Mouse (Mus musculus): Measurements from ENCODE around the gene Ubac1. TPM values are rescaled to one million over a fixed set of nuclear protein-coding genes. Genes with fewer than 3 reads are reported as not detected.

The Ubac1 gene
- polyA plus RNA-seq, 1 experiment, result 78.7 TPM

DNA sequence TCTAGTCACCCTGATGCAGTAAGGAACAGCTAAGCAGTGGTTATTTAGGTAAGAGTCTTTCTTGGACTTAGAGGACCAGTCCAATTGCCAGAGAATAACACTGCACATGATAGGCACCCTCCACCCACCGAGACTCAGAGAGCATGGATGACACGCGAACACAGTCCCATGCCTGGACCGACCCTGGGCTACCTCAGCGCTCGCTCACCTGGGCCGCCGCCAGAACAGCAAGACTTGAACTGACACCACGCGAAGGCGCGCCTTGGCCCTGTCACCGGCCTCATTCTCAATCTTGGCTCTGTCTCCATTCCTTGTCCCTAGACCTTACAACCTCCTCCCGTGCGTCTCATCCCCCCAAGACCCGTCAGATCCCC is 39.5 kb downstream of the Ubac1 start:
- H3K27ac ChIP-seq (ENCODE audit: insufficient read depth, low read length), result no peak overlapping the region
- H3K4me3 ChIP-seq (ENCODE audit: insufficient read depth, low read length), result peak overlapping the region; percentile 80
- peaks cover 14% of the 10 kb centered on the region; the same call in 1 of the 2 replicates for H3K4me1 ChIP-seq (ENCODE audit: control insufficient read depth, insufficient read depth, low read length)
- TF ChIP-seq POLR2A (IDR thresholded peaks at IDR 0.05; ENCODE audit: low read depth, low read length), result no peak
- TF ChIP-seq CTCF (IDR thresholded peaks at IDR 0.05; ENCODE audit: borderline replicate concordance, insufficient read depth, low read length), result no peak

DNA sequence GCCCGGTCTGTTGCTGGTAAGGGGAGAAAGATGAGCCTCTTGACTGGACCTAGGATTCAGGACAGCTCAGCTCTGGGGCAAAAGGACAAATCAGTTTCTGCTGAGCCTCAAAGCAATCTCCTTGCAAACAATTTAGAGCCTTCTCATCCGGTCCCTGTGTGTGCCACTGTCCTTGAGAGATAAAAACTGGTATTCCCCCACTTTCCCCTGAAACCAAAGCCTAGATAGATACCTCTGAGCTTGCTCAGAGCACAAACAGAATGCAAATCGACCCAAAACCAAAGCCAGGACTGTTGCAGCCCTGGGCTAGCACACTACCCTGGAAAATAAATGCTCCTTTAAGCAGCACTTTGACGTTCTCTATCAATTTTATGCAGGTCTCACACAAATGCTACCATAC is 42.5 kb downstream of the Ubac1 start:
- H3K4me3 ChIP-seq (ENCODE audit: insufficient read depth, low read length), result no peak overlapping the region
- peaks cover 14% of the 10 kb centered on the region; the same call in 1 of the 2 replicates for H3K4me1 ChIP-seq (ENCODE audit: control insufficient read depth, insufficient read depth, low read length)
- H3K27ac ChIP-seq (ENCODE audit: insufficient read depth, low read length), result 0 out of 2 replicates have a peak overlapping the region, but pooled peaks have one; percentile 15
- TF ChIP-seq POLR2A (IDR thresholded peaks at IDR 0.05; ENCODE audit: low read depth, low read length) (no peak), CTCF (IDR thresholded peaks at IDR 0.05; ENCODE audit: borderline replicate concordance, insufficient read depth, low read length) (no peak)

DNA sequence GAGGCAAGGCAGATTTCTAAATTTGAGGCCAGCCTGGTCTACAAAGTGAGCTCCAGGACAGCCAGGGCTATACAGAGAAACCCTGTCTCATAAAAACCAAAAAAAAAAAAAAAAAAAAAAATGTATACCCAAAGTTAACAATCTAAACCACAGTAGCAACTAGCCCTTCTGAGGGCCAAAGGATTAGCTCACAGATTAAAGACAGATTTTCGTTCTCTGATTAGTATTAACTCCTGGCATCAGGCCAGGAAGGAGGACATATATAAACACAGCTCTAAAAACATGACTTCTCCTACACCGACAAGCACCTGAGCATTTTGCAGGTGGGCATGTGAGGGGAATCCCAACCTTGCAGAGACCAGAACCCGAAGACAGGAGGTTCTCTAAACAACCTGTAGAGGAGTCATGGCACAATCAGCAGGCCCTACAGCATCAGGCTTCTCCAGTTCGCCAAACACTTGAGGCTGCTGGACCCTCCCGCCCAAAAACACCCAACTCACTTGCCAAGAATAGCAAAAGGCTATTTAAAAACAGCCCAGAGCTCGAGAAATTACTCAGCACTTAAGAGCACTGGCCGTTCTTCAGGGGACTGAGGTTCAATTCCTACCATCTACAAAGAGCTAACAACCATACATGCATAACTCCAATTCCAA is 43.8 kb downstream of the Ubac1 start:
- Histone ChIP-seq H3K4me1 (ENCODE audit: control insufficient read depth, insufficient read depth, low read length) (peaks cover 24% of the 10 kb centered on the region), H3K27ac (ENCODE audit: insufficient read depth, low read length) (0 out of 2 replicates have a peak overlapping the region, but pooled peaks have one; percentile 15), H3K4me3 (ENCODE audit: insufficient read depth, low read length) (no peak overlapping the region)
- no peak for TF ChIP-seq CTCF (IDR thresholded peaks at IDR 0.05; ENCODE audit: borderline replicate concordance, insufficient read depth, low read length)
- no peak for TF ChIP-seq POLR2A (IDR thresholded peaks at IDR 0.05; ENCODE audit: low read depth, low read length)

DNA sequence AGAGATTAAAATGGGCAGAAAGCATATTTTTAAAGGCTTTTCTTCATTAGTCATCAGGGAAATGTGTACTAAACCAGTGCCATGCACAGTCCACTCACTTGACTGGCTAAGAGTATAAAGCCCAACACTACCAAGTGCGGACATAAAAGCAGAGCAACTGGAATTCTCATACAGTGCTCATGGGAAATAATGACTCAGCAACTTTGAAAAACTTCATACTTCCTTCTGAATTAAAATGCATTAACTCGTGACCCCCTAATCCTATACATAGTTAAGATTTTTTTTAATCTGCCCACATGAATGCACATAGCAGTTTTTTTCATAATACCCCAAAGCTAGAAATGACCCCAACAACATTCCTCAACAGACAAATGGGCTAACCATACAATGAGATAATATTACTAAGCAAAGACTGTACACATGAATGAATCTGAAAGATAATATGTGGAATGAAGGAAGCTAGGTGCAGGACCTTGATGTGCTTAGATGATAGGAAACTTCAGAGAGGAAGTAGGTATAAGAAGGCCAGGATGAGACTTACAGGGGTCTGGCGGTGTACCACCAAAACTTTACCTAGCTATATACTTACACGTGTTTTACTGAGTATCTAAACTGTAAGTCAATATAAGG is 46.3 kb downstream of the Ubac1 start:
- TF ChIP-seq CTCF (IDR thresholded peaks at IDR 0.05; ENCODE audit: borderline replicate concordance, insufficient read depth, low read length), result no peak
- no peak for TF ChIP-seq POLR2A (IDR thresholded peaks at IDR 0.05; ENCODE audit: low read depth, low read length)
- Histone ChIP-seq H3K4me3 (ENCODE audit: insufficient read depth, low read length) (no peak overlapping the region), H3K27ac (ENCODE audit: insufficient read depth, low read length) (peak overlapping the region; percentile 9; the same call in 1 of the 2 replicates), H3K4me1 (ENCODE audit: control insufficient read depth, insufficient read depth, low read length) (peaks cover 32% of the 10 kb centered on the region)

DNA sequence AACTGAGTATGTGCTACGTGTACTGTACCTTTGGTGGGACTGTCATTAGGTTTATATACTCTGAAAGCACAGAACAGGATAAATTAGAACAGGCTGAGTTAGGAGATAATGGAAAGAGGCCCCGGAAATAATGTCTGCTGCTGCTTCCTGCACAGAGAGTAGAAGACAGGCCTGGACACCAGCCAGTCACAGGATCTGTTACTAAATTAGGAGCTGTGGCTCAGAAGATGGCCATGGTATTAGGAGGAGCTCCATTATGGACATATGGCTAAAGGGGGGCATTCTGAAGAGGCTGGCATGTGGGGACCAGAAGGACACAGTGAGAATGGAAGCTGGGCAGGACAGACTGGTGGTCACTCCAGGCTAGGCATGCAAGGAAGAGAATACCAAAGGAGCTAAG is 51.1 kb downstream of the Ubac1 start:
- Histone ChIP-seq H3K4me1 (ENCODE audit: control insufficient read depth, insufficient read depth, low read length) (peaks cover 20% of the 10 kb centered on the region), H3K4me3 (ENCODE audit: insufficient read depth, low read length) (no peak overlapping the region), H3K27ac (ENCODE audit: insufficient read depth, low read length) (no peak overlapping the region)
- no peak for TF ChIP-seq POLR2A (IDR thresholded peaks at IDR 0.05; ENCODE audit: low read depth, low read length)
- no peak for TF ChIP-seq CTCF (IDR thresholded peaks at IDR 0.05; ENCODE audit: borderline replicate concordance, insufficient read depth, low read length)

DNA sequence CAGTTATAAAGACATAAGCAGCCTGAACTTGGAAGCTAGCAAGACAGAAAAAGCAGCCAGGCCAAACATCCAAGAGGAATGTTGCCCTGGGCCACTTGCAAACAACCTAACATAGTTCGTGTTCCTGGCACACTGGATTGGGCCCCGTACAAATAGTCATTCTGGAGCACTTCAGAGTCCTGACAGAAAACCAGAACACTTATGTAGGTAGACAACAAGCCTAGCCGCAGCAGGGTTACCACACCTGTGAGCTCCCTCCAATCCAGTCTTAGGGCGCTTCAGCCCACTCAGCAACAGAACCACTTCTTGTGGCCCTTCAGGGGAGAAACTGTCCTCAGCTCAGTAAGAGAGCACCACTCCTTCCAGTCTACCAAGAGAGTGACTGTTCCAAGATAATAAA is 52.2 kb downstream of the Ubac1 start:
- no peak overlapping the region for H3K27ac ChIP-seq (ENCODE audit: insufficient read depth, low read length)
- H3K4me1 ChIP-seq (ENCODE audit: control insufficient read depth, insufficient read depth, low read length), result peaks cover 20% of the 10 kb centered on the region
- no peak overlapping the region for H3K4me3 ChIP-seq (ENCODE audit: insufficient read depth, low read length)
- TF ChIP-seq CTCF (IDR thresholded peaks at IDR 0.05; ENCODE audit: borderline replicate concordance, insufficient read depth, low read length) (no peak), POLR2A (IDR thresholded peaks at IDR 0.05; ENCODE audit: low read depth, low read length) (no peak)

DNA sequence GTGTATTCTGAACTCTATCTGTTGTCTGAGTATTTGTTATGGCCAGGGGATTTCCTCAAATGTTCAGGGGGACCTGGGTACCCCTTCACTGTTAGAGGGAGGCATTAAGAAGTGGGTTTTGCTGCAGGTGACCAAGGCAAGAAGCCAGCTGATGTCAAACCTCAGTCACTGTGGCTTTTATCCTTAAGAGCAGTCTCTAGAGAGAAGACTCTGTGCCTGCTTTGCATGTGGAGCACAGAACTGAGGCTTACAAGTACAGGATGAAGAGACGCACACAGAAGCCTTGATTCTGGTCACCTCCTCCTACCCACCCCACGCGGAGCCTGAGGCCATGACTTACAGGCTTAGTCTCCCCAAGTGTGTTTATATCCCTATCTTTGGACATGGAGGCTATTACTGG is 72.3 kb downstream of the Ubac1 start:
- H3K27ac ChIP-seq (ENCODE audit: insufficient read depth, low read length), result no peak overlapping the region
- TF ChIP-seq POLR2A (IDR thresholded peaks at IDR 0.05; ENCODE audit: low read depth, low read length) (no peak), CTCF (IDR thresholded peaks at IDR 0.05; ENCODE audit: borderline replicate concordance, insufficient read depth, low read length) (no peak)
- no peaks in the 10 kb centered on the region for H3K4me1 ChIP-seq (ENCODE audit: control insufficient read depth, insufficient read depth, low read length)
- no peak overlapping the region for H3K4me3 ChIP-seq (ENCODE audit: insufficient read depth, low read length)

Other genes starting within 250 kb of the Ubac1 start
- not detected in 2 replicates for gene Lcn11, start 244.7 kb downstream of the Ubac1 start, polyA plus RNA-seq (2011; ENCODE audit: insufficient read length, low read depth, missing spikeins)
- not detected in 2 replicates for gene Gm13539, start 239.5 kb downstream of the Ubac1 start, polyA plus RNA-seq (2011; ENCODE audit: insufficient read length, low read depth, missing spikeins)
- not detected in 2 replicates for gene Glt6d1, start 205.9 kb downstream of the Ubac1 start, polyA plus RNA-seq (2011; ENCODE audit: insufficient read length, low read depth, missing spikeins)
- gene Lcn9, start 198.6 kb downstream of the Ubac1 start, polyA plus RNA-seq (2011; ENCODE audit: insufficient read length, low read depth, missing spikeins), result not detected in 2 replicates
- not detected in 2 replicates for gene Sohlh1, start 174.5 kb downstream of the Ubac1 start, polyA plus RNA-seq (2011; ENCODE audit: insufficient read length, low read depth, missing spikeins)
- gene Kcnt1, start 158.0 kb downstream of the Ubac1 start, polyA plus RNA-seq (2011; ENCODE audit: insufficient read length, low read depth, missing spikeins), result not detected in 2 replicates
- gene Camsap1, start 38.5 kb downstream of the Ubac1 start, polyA plus RNA-seq (2011; ENCODE audit: insufficient read length, low read depth, missing spikeins), result 52.1 and 59.0 TPM in 2 replicates
- 21.1 and 23.1 TPM in 2 replicates for gene Nacc2, start 101.5 kb upstream of the Ubac1 start, polyA plus RNA-seq (2011; ENCODE audit: insufficient read length, low read depth, missing spikeins)
- not detected in 2 replicates for gene Lhx3, start 186.5 kb upstream of the Ubac1 start, polyA plus RNA-seq (2011; ENCODE audit: insufficient read length, low read depth, missing spikeins)
- 19.5 and 19.9 TPM in 2 replicates for gene Qsox2, start 215.8 kb upstream of the Ubac1 start, polyA plus RNA-seq (2011; ENCODE audit: insufficient read length, low read depth, missing spikeins)